Mouse (Mus musculus) stomach, postnatal 0 days (tissue): ENCODE results near the gene Mapt.

Experiments used
- CTCF ChIP-seq: IDR thresholded peaks from 2 replicates; pipeline ENCODE4 v1.5.1; 2016; ENCODE audit warnings: antibody characterized with exemption, low read depth, mild to moderate bottlenecking, moderate library complexity
- EP300 ChIP-seq: optimal IDR thresholded peaks from 2 replicates; pipeline ENCODE3; 2016; ENCODE audit warnings: antibody characterized with exemption

DNA sequence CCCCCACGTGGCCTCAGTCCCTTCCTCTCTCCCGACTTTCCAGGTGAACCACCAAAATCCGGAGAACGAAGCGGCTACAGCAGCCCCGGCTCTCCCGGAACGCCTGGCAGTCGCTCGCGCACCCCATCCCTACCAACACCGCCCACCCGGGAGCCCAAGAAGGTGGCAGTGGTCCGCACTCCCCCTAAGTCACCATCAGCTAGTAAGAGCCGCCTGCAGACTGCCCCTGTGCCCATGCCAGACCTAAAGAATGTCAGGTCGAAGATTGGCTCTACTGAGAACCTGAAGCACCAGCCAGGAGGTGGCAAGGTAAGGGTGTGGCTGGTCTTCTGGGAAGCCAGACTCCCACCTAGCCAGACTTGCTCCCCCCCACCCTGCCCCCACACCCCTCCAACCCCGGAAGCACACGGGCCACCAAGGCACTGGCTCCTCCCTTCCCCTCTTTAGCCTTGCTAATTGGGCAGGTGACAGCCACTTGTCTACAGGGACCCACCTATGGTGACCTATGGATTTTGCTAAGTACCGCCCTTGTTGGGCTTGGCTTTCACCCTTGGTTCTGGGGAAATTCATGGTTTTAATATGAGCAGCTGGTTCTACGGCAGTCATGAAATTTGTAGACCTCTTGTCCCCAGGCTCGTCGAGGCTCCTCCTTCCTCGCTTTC lies 79.2 kb downstream of the Mapt start:
- TF ChIP-seq CTCF (no peak), EP300 (no peak)
